Mouse (Mus musculus) neural tube, embryonic 13.5 days (tissue): ENCODE measurements around the gene Def8. TPM values are rescaled to one million over a fixed set of nuclear protein-coding genes. Genes with fewer than 3 reads are reported as not detected.
A peak's percentile ranks its signal among the peaks of the same experiment; 100 is the strongest.
"Not testable (repeated sequence)": the region's sequence is repeated elsewhere in the genome, so short reads cannot be mapped to it uniquely, and the experiment has no call there.

Experiments used
- ATAC-seq: fragments of 200-750 bp; cut with Nextera tagmentation; 2 replicates; pipeline ENCODE4 v1.8.0; 2017; ENCODE audit warnings: low read depth, mild to moderate bottlenecking, moderate TSS enrichment, moderate library complexity
- H3K27ac ChIP-seq: fragments of 300-500 bp; sonication (generic); replicated peaks from 2 replicates; pipeline ENCODE4 v1.5.1; 2015; ENCODE audit warnings: moderate library complexity, mild to moderate bottlenecking, inconsistent platforms
- H3K27me3 ChIP-seq: fragments of 300-500 bp; sonication (generic); 2 replicates; pipeline ENCODE4 v1.6.1; 2015; ENCODE audit warnings: mild to moderate bottlenecking, inconsistent platforms
- H3K36me3 ChIP-seq: fragments of 300-500 bp; sonication (generic); 2 replicates; pipeline ENCODE4 v1.6.1; 2015; ENCODE audit warnings: mild to moderate bottlenecking, inconsistent platforms
- H3K4me1 ChIP-seq: fragments of 300-500 bp; sonication (generic); replicated peaks from 2 replicates; pipeline ENCODE4 v1.6.1; 2015; ENCODE audit warnings: inconsistent platforms
- H3K4me2 ChIP-seq: fragments of 300-500 bp; sonication (generic); 2 replicates; pipeline ENCODE4 v1.6.1; 2015; ENCODE audit warnings: inconsistent platforms, mild to moderate bottlenecking, moderate library complexity
- H3K4me3 ChIP-seq: fragments of 300-500 bp; sonication (generic); 2 replicates; pipeline ENCODE4 v1.5.1; 2015; ENCODE audit warnings: mild to moderate bottlenecking, inconsistent platforms
- H3K9ac ChIP-seq: fragments of 300-500 bp; sonication (generic); 2 replicates; pipeline ENCODE4 v1.6.1; 2015; ENCODE audit warnings: moderate library complexity, mild to moderate bottlenecking, inconsistent platforms
- H3K9me3 ChIP-seq: fragments of 300-500 bp; sonication (generic); 2 replicates; pipeline ENCODE4 v1.6.1; 2016; ENCODE audit warnings: inconsistent platforms
- WGBS: fragments of 180-500 bp; shearing (Covaris S2); methylation state at CpG from one replicate; pipeline ENCODE4 v1.1.7; 2015; 5-methylcytosine and 5-hydroxymethylcytosine counted together
- polyA plus RNA-seq: library from polyadenylated mRNA; unstranded; fragments of >200 nt; fragmentation: Nextera tagmentation; extraction: Ambion mirVana; gene quantifications from 2 replicates; pipeline ENCODE4 v1.2.1, GENCODE M21; 2015

Gene Def8
- polyA plus RNA-seq, 1 experiment from 2014 or later: 44.5 TPM

- H3K9me3 ChIP-seq: no peaks in the 10 kb centered on the region
- no peaks in the 10 kb centered on the region for H3K27me3 ChIP-seq
- ATAC-seq: no peak
- H3K9ac ChIP-seq: peak overlapping the region; percentile 83; the same call in 1 of the 2 replicates
- H3K36me3 ChIP-seq: peaks cover 33% of the 10 kb centered on the region
- WGBS: 94% methylated on average over 6 of the region's 6 CpGs
- no peak overlapping the region for H3K27ac ChIP-seq
- H3K4me2 ChIP-seq: peak overlapping the region; percentile 67
- H3K4me1 ChIP-seq: peaks cover 12% of the 10 kb centered on the region
- H3K4me3 ChIP-seq: peak overlapping the region; percentile 54
These were observed 20.8 kb downstream of the Def8 start for GRCm38 (mm10) chr8:123444131-123444530.

- Histone ChIP-seq H3K27ac (no peak overlapping the region), H3K4me2 (no peak overlapping the region), H3K4me1 (peaks cover 12% of the 10 kb centered on the region), H3K27me3 (no peaks in the 10 kb centered on the region), H3K4me3 (no peak overlapping the region), H3K36me3 (peaks cover 49% of the 10 kb centered on the region), H3K9ac (no peak overlapping the region), H3K9me3 (no peaks in the 10 kb centered on the region)
- no peak for ATAC-seq
- 91% methylated on average over 10 of the region's 10 CpGs for WGBS
These were observed 22.7 kb downstream of the Def8 start for GRCm38 (mm10) chr8:123445981-123446380.

- Histone ChIP-seq H3K27me3 (no peaks in the 10 kb centered on the region), H3K9me3 (no peaks in the 10 kb centered on the region)
These were observed 23.5 kb downstream of the Def8 start for GRCm38 (mm10) chr8:123446799-123447198.

GRCm38 (mm10) chr8:123450783-123451182 is 27.5 kb downstream of the Def8 start:
- H3K9ac ChIP-seq: no peak overlapping the region
- no peak overlapping the region for H3K4me2 ChIP-seq
- H3K36me3 ChIP-seq: peaks cover 89% of the 10 kb centered on the region
- no peaks in the 10 kb centered on the region for H3K4me1 ChIP-seq
- ATAC-seq: no peak
- WGBS: 88% methylated on average over 5 of the region's 5 CpGs
- H3K4me3 ChIP-seq: no peak overlapping the region
- H3K27ac ChIP-seq: no peak overlapping the region
- H3K27me3 ChIP-seq: no peaks in the 10 kb centered on the region
- no peaks in the 10 kb centered on the region for H3K9me3 ChIP-seq

More at GRCm38 (mm10) chr8:123446799-123447198, 23.5 kb downstream of the Def8 start:
- Histone ChIP-seq H3K27ac (no peak overlapping the region), H3K36me3 (peaks cover 57% of the 10 kb centered on the region), H3K4me1 (peaks cover 12% of the 10 kb centered on the region), H3K4me2 (no peak overlapping the region), H3K9ac (no peak overlapping the region), H3K4me3 (no peak overlapping the region)
- ATAC-seq: no peak
- 96% methylated on average over 6 of the region's 6 CpGs for WGBS

- not testable (repeated sequence) for H3K4me1 ChIP-seq, H3K4me2 ChIP-seq, H3K27ac ChIP-seq, H3K9ac ChIP-seq, ATAC-seq, H3K4me3 ChIP-seq, H3K27me3 ChIP-seq, H3K9me3 ChIP-seq
- WGBS: 96% methylated on average over 12 of the region's 12 CpGs
- H3K36me3 ChIP-seq: peaks cover 94% of the 10 kb centered on the region
These were observed 28.4 kb downstream of the Def8 start for GRCm38 (mm10) chr8:123451747-123452146.

- Histone ChIP-seq H3K4me1 (no peaks in the 10 kb centered on the region), H3K27me3 (no peaks in the 10 kb centered on the region), H3K36me3 (peaks cover 94% of the 10 kb centered on the region), H3K9me3 (no peaks in the 10 kb centered on the region), H3K4me2 (no peak overlapping the region), H3K27ac (no peak overlapping the region), H3K4me3 (no peak overlapping the region), H3K9ac (no peak overlapping the region)
- ATAC-seq: no peak
- 89% methylated on average over 4 of the region's 4 CpGs for WGBS
These were observed 28.8 kb downstream of the Def8 start for GRCm38 (mm10) chr8:123452149-123452548.

GRCm38 (mm10) chr8:123453291-123453690 is 30.0 kb downstream of the Def8 start:
- no peak for ATAC-seq
- H3K36me3 ChIP-seq: peaks cover 96% of the 10 kb centered on the region
- 82% methylated on average over 7 of the region's 7 CpGs for WGBS
- no peak overlapping the region for H3K27ac ChIP-seq
- H3K4me1 ChIP-seq: no peaks in the 10 kb centered on the region
- no peak overlapping the region for H3K4me3 ChIP-seq
- no peaks in the 10 kb centered on the region for H3K27me3 ChIP-seq
- no peaks in the 10 kb centered on the region for H3K9me3 ChIP-seq
- H3K4me2 ChIP-seq: no peak overlapping the region
- no peak overlapping the region for H3K9ac ChIP-seq

GRCm38 (mm10) chr8:123453951-123454350 is 30.6 kb downstream of the Def8 start:
- Histone ChIP-seq H3K27me3 (no peaks in the 10 kb centered on the region), H3K4me2 (no peak overlapping the region), H3K36me3 (peaks cover 96% of the 10 kb centered on the region), H3K4me1 (no peaks in the 10 kb centered on the region), H3K9me3 (no peaks in the 10 kb centered on the region), H3K9ac (no peak overlapping the region), H3K27ac (no peak overlapping the region), H3K4me3 (no peak overlapping the region)
- ATAC-seq: no peak
- 80% methylated on average over 5 of the region's 5 CpGs for WGBS

- Histone ChIP-seq H3K9me3 (no peaks in the 10 kb centered on the region), H3K27me3 (no peaks in the 10 kb centered on the region), H3K4me2 (no peak overlapping the region), H3K27ac (no peak overlapping the region), H3K36me3 (peaks cover 96% of the 10 kb centered on the region), H3K4me1 (no peaks in the 10 kb centered on the region), H3K4me3 (no peak overlapping the region), H3K9ac (no peak overlapping the region)
- ATAC-seq: no peak
- 93% methylated on average over 6 of the region's 6 CpGs for WGBS
These were observed 31.2 kb downstream of the Def8 start for GRCm38 (mm10) chr8:123454559-123454958.

GRCm38 (mm10) chr8:123463651-123464050 is 40.3 kb downstream of the Def8 start:
- H3K9me3 ChIP-seq: no peaks in the 10 kb centered on the region
- ATAC-seq: no peak
- no peaks in the 10 kb centered on the region for H3K4me1 ChIP-seq
- H3K27me3 ChIP-seq: no peaks in the 10 kb centered on the region
- no peak overlapping the region for H3K4me3 ChIP-seq
- H3K36me3 ChIP-seq: peaks cover 57% of the 10 kb centered on the region
- no peak overlapping the region for H3K27ac ChIP-seq
- 85% methylated on average over 4 of the region's 4 CpGs for WGBS
- H3K4me2 ChIP-seq: no peak overlapping the region
- no peak overlapping the region for H3K9ac ChIP-seq

- H3K4me2 ChIP-seq: no peak overlapping the region
- WGBS: 85% methylated on average over 3 of the region's 3 CpGs
- ATAC-seq: no peak
These were observed 44.1 kb downstream of the Def8 start for GRCm38 (mm10) chr8:123467476-123467875.

GRCm38 (mm10) chr8:123472991-123473390 is 49.7 kb downstream of the Def8 start:
- H3K9ac ChIP-seq, H3K27me3 ChIP-seq, H3K36me3 ChIP-seq, H3K27ac ChIP-seq, H3K4me1 ChIP-seq, H3K9me3 ChIP-seq, H3K4me3 ChIP-seq, H3K4me2 ChIP-seq, ATAC-seq: not testable (repeated sequence)
- 71% methylated on average over 6 of the region's 6 CpGs for WGBS

More at GRCm38 (mm10) chr8:123467476-123467875, 44.1 kb downstream of the Def8 start:
- no peak overlapping the region for H3K9ac ChIP-seq
- no peaks in the 10 kb centered on the region for H3K9me3 ChIP-seq
- H3K4me3 ChIP-seq: no peak overlapping the region
- H3K27me3 ChIP-seq: 0 out of 2 replicates have a peak, but pooled peaks cover 3% of the 10 kb centered on the region
- H3K27ac ChIP-seq: no peak overlapping the region
- peaks cover 19% of the 10 kb centered on the region for H3K36me3 ChIP-seq
- H3K4me1 ChIP-seq: no peaks in the 10 kb centered on the region

GRCm38 (mm10) chr8:123474549-123474948 is 51.2 kb downstream of the Def8 start:
- H3K9ac ChIP-seq, H3K27ac ChIP-seq, ATAC-seq, H3K4me2 ChIP-seq, H3K27me3 ChIP-seq, H3K36me3 ChIP-seq, H3K9me3 ChIP-seq, H3K4me3 ChIP-seq: not testable (repeated sequence)
- peaks cover 22% of the 10 kb centered on the region for H3K4me1 ChIP-seq
- 73% methylated on average over 5 of the region's 5 CpGs for WGBS
